Mouse (Mus musculus): Measurements from ENCODE around the gene Chpt1. TPM values are rescaled to one million over a fixed set of nuclear protein-coding genes. Genes with fewer than 3 reads are reported as not detected.
"Not testable (repeated sequence)": the region's sequence is repeated elsewhere in the genome, so short reads cannot be mapped to it uniquely, and the experiment has no call there.

The Chpt1 gene
- polyA plus RNA-seq, 1 experiment, result 9.8 TPM

DNA sequence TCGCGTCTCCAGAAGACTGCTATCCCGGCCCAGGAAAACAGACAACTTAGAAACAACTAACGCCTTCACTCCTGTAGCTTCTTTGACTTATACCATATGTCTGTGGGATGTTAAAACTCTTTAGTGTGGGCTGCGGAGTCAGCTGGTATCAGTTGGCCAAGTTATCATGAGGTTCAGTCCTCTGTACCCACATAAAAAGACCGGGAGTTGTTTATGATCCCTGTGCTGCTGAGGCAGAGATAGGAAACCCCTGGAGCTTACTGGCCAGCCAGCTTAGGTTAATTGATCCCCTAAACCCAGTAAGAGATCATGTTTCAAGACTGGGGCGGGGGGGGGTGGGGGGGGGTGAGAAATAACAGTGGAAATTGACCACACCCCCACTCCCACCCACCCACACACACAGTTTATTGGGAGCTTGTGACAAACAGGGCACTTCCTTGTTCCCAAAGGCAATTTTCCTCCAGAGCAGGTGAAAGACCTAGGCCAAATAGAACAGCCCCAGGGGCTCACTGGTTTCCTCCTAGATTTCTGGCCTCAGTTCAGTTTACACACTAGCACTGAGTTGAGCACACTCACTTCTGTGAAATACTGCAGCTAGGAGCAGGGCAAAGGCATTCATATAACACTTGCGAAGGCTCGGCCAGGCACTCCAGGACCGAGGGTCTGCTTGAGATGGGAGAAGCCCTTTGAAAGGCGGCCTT, 6.9 kb downstream of the Chpt1 start:
- H3K27ac ChIP-seq (ENCODE audit: insufficient read depth, low read length), result no peak overlapping the region
- no peak overlapping the region for H3K4me3 ChIP-seq (ENCODE audit: extremely low read depth, insufficient read depth, insufficient read length)
- no peaks in the 10 kb centered on the region for H3K36me3 ChIP-seq (ENCODE audit: control insufficient read depth, insufficient read depth, low read length)
- no peak for DNase-seq (ENCODE audit: low read depth in 1 of 2, low spot score in 2 of 2)
- no peaks in the 10 kb centered on the region for H3K27me3 ChIP-seq (ENCODE audit: control insufficient read depth, insufficient read depth, low read length)
- WGBS, result 86% methylated on average over 11 of the region's 11 CpGs
- no peaks in the 10 kb centered on the region for H3K4me1 ChIP-seq (ENCODE audit: control insufficient read depth, insufficient read depth, insufficient read length)
- TF ChIP-seq CTCF (IDR thresholded peaks at IDR 0.05; ENCODE audit: extremely low read depth, insufficient read depth, insufficient read length, insufficient replicate concordance), result no peak
- no peak for TF ChIP-seq POLR2A (IDR thresholded peaks at IDR 0.05; ENCODE audit: low read depth, low read length)

DNA sequence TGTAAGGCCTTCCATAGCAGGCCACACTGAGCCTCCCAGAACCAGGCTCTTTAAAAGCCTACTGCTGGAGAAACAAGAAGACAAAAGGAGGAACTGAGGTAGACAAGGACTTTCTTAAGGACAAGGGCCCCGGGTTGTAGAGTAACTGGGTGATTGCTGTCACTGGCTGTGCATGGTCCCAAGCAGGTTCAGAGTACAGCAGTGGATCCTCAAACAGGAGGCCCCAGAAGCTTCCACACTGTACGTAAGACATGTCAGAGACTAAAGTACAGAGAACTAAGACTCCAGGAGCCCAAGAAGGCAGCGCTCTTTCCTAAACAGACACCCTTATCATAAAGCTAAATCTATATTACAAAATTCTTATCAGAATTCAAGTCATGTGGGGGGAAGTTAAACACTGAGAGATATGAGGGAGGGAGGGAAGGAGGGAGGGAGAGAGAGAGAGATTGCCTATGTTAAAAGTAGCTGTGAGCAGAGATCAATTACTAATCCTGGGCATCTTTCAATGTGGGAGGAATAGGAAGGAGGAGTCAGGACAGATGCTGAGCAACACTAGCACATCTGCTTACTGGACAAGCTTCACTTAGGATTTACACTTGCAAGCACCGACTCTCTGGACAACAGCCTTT, 8.8 kb downstream of the Chpt1 start:
- 69% methylated on average over 4 of the region's 4 CpGs for WGBS
- Histone ChIP-seq H3K27ac (ENCODE audit: insufficient read depth, low read length) (no peak overlapping the region), H3K27me3 (ENCODE audit: control insufficient read depth, insufficient read depth, low read length) (no peaks in the 10 kb centered on the region), H3K36me3 (ENCODE audit: control insufficient read depth, insufficient read depth, low read length) (no peaks in the 10 kb centered on the region), H3K4me3 (ENCODE audit: extremely low read depth, insufficient read depth, insufficient read length) (no peak overlapping the region), H3K4me1 (ENCODE audit: control insufficient read depth, insufficient read depth, insufficient read length) (no peaks in the 10 kb centered on the region)
- DNase-seq (ENCODE audit: low read depth in 1 of 2, low spot score in 2 of 2), result no peak
- TF ChIP-seq POLR2A (IDR thresholded peaks at IDR 0.05; ENCODE audit: low read depth, low read length) (no peak), CTCF (IDR thresholded peaks at IDR 0.05; ENCODE audit: extremely low read depth, insufficient read depth, insufficient read length, insufficient replicate concordance) (no peak)

DNA sequence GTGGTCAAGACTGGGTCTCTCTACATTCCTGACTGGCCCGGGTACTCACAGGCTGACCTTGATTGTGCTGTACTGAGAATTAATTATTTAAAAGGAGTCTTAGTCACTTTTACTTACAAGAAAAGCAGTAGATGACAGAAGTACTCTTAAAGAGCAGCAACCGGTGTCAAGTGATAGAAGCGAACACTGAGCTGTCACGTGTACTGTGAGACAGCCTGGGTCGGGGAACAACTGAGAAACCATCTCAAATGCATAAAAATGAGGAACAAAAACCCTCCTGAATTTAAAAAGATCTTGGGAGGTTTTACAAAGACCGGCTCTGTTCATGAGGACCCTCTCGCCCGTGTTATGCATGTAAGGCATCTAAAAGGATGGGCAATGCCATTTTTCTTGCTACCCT, 11.2 kb downstream of the Chpt1 start:
- TF ChIP-seq POLR2A (IDR thresholded peaks at IDR 0.05; ENCODE audit: low read depth, low read length) (no peak), CTCF (IDR thresholded peaks at IDR 0.05; ENCODE audit: extremely low read depth, insufficient read depth, insufficient read length, insufficient replicate concordance) (no peak)
- WGBS, result 46% methylated on average over 8 of the region's 8 CpGs
- no peak overlapping the region for H3K4me3 ChIP-seq (ENCODE audit: extremely low read depth, insufficient read depth, insufficient read length)
- no peak for DNase-seq (ENCODE audit: low read depth in 1 of 2, low spot score in 2 of 2)
- H3K4me1 ChIP-seq (ENCODE audit: control insufficient read depth, insufficient read depth, insufficient read length), result no peaks in the 10 kb centered on the region
- no peaks in the 10 kb centered on the region for H3K36me3 ChIP-seq (ENCODE audit: control insufficient read depth, insufficient read depth, low read length)
- H3K27me3 ChIP-seq (ENCODE audit: control insufficient read depth, insufficient read depth, low read length), result no peaks in the 10 kb centered on the region
- no peak overlapping the region for H3K27ac ChIP-seq (ENCODE audit: insufficient read depth, low read length)

- Histone ChIP-seq H3K27me3 (ENCODE audit: control insufficient read depth, insufficient read depth, low read length) (no peaks in the 10 kb centered on the region), H3K4me1 (ENCODE audit: control insufficient read depth, insufficient read depth, insufficient read length) (no peaks in the 10 kb centered on the region), H3K27ac (ENCODE audit: insufficient read depth, low read length) (no peak overlapping the region), H3K36me3 (ENCODE audit: control insufficient read depth, insufficient read depth, low read length) (no peaks in the 10 kb centered on the region), H3K4me3 (ENCODE audit: extremely low read depth, insufficient read depth, insufficient read length) (no peak overlapping the region)
- no peak for TF ChIP-seq POLR2A (IDR thresholded peaks at IDR 0.05; ENCODE audit: low read depth, low read length)
- no peak for TF ChIP-seq CTCF (IDR thresholded peaks at IDR 0.05; ENCODE audit: extremely low read depth, insufficient read depth, insufficient read length, insufficient replicate concordance)
- no peak for DNase-seq (ENCODE audit: low read depth in 1 of 2, low spot score in 2 of 2)
- 75% methylated on average over 7 of the region's 7 CpGs for WGBS
Measured at GRCm38 (mm10) chr10:88491632-88492031, 12.2 kb downstream of the Chpt1 start.

DNA sequence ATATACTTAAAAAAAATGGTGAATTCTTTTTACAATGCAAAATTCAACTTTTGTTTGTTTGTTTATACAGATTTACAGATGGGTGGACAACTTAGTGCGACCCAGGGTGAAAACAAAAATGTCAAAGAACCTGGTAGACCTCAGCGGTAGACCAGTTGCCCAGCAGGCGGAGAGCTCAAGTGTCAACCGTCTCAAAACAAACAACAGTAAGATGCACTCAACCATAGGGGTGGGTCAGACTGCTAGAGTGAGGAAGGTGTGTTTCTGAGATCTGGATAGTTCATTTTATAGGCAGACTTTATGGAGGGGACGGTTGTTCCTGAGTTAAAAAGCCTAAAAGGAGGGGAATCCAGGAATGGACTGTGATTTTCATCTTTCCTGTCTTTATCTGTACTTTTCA, 15.2 kb downstream of the Chpt1 start:
- 92% methylated on average over 5 of the region's 5 CpGs for WGBS
- H3K36me3 ChIP-seq (ENCODE audit: control insufficient read depth, insufficient read depth, low read length), result no peaks in the 10 kb centered on the region
- no peak overlapping the region for H3K27ac ChIP-seq (ENCODE audit: insufficient read depth, low read length)
- H3K4me1 ChIP-seq (ENCODE audit: control insufficient read depth, insufficient read depth, insufficient read length), result no peaks in the 10 kb centered on the region
- DNase-seq (ENCODE audit: low read depth in 1 of 2, low spot score in 2 of 2), result no peak
- H3K27me3 ChIP-seq (ENCODE audit: control insufficient read depth, insufficient read depth, low read length), result no peaks in the 10 kb centered on the region
- H3K4me3 ChIP-seq (ENCODE audit: extremely low read depth, insufficient read depth, insufficient read length), result no peak overlapping the region
- no peak for TF ChIP-seq CTCF (IDR thresholded peaks at IDR 0.05; ENCODE audit: extremely low read depth, insufficient read depth, insufficient read length, insufficient replicate concordance)
- TF ChIP-seq POLR2A (IDR thresholded peaks at IDR 0.05; ENCODE audit: low read depth, low read length), result no peak

DNA sequence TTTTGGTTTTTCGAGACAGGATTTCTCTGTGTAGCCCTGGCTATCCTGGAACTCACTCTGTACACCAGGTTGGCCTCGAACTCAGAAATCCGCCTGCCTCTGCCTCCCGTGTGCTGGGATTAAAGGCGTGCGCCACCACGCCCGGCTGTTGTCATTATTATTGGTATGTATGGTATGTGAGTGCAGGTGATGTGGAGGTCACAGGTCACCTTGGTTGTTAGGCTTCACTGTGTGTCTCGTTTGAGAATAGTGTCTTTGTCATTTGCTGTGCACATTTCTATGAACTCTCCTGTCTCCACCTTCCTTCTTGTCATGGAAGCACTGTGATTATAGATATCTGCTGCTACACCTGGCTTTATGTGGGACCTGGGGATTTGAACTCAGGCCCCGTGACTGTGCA, 21.0 kb downstream of the Chpt1 start:
- not testable (repeated sequence) for H3K27me3 ChIP-seq (ENCODE audit: control insufficient read depth, insufficient read depth, low read length); DNase-seq (ENCODE audit: low read depth in 1 of 2, low spot score in 2 of 2); H3K4me1 ChIP-seq (ENCODE audit: control insufficient read depth, insufficient read depth, insufficient read length); H3K4me3 ChIP-seq (ENCODE audit: extremely low read depth, insufficient read depth, insufficient read length); H3K36me3 ChIP-seq (ENCODE audit: control insufficient read depth, insufficient read depth, low read length); H3K27ac ChIP-seq (ENCODE audit: insufficient read depth, low read length)
- 93% methylated on average over 10 of the region's 10 CpGs for WGBS

DNA sequence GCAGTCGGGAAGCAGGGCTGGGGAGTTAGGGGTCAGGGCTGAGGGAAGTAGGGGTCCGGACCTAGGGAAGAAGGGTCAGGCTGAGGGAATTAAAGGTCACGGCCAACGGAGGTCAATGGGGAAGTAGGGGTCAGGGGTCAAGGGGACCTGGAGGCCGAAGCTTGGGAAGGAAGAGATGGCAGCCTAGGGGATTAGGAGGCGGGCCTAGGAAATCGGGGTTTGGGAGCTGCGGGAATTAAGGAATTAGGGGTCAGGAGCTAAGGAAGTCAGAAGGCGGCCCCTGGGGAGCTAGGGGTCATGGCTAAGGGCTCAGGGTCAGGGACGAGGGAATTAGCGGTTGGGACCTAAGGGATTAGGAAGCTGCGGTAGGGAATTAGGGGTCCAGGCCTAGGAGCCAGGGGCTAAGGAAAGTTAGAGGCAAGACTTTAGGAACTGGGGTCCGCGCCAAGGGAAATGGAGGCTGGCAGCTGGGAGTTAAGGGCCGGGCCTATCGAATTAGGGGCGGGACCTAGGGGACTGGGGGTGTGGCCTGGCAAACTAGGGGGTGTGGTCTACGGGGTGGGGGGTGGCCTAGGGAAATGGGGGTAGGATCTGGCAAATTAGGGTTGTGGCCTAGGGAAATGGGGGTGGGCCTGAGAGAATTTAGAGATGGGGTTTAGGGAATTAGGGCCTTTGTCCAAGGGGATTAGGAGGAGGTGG, 43.6 kb downstream of the Chpt1 start:
- TF ChIP-seq CTCF (IDR thresholded peaks at IDR 0.05; ENCODE audit: extremely low read depth, insufficient read depth, insufficient read length, insufficient replicate concordance), result no peak
- no peaks in the 10 kb centered on the region for H3K4me1 ChIP-seq (ENCODE audit: control insufficient read depth, insufficient read depth, insufficient read length)
- no peak overlapping the region for H3K4me3 ChIP-seq (ENCODE audit: extremely low read depth, insufficient read depth, insufficient read length)
- H3K27me3 ChIP-seq (ENCODE audit: control insufficient read depth, insufficient read depth, low read length), result no peaks in the 10 kb centered on the region
- H3K36me3 ChIP-seq (ENCODE audit: control insufficient read depth, insufficient read depth, low read length), result no peaks in the 10 kb centered on the region
- H3K27ac ChIP-seq (ENCODE audit: insufficient read depth, low read length), result no peak overlapping the region
- DNase-seq (ENCODE audit: low read depth in 1 of 2, low spot score in 2 of 2), result no peak
- WGBS, result 92% methylated on average over 18 of the region's 18 CpGs
